20 mouse cellular contexts compared by ENCODE assay signal in genomic region chr9:61517906-61518305, GRCm38 (mm10).
A peak's percentile ranks its signal among the peaks of the same experiment; 100 is the strongest.
DNase-seq lines count a peak whose midpoint lies in the region; ATAC-seq and TF ChIP-seq lines count a peak whose summit lies in the region.
"Had no signal": no experiment of that assay in that cellular context is flagged by ENCODE, and none has a peak within 500 bp of the region (broad histone marks: within the 10 kb centered on the region; RNA-seq: fewer than 3 reads in every experiment).

No protein-coding gene starts in this region.

- 85% methylated on average over 7 of the region's 7 CpGs for WGBS in forebrain, postnatal 0 days
- WGBS in forebrain, embryonic 10.5 days = 89% methylated on average over 7 of the region's 7 CpGs
- WGBS in hindbrain, embryonic 12.5 days = 88% methylated on average over 7 of the region's 7 CpGs

- no peaks in the 10 kb centered on the region for H3K4me1 ChIP-seq in forebrain, postnatal 0 days (ENCODE audit: insufficient read depth)
- H3K4me1 ChIP-seq in forebrain, embryonic 10.5 days = peaks cover 11% of the 10 kb centered on the region
- no peaks in the 10 kb centered on the region for H3K4me1 ChIP-seq in hindbrain, embryonic 12.5 days
- H3K4me1 ChIP-seq: forebrain, embryonic 13.5 days; midbrain, embryonic 12.5 days had no signal

- no peak for DNase-seq in forebrain, postnatal 0 days
- no peak for DNase-seq in forebrain, embryonic 10.5 days (ENCODE audit: extremely low spot score, low spot score)
- DNase-seq in frontal cortex, postnatal 10 days (ENCODE audit: low spot score in 2 of 2) = peak; percentile 37 to 52
- DNase-seq in left cerebral cortex, postnatal 25 days (ENCODE audit: low spot score in 2 of 2) = peak; percentile 37 to 91
- DNase-seq in right cerebral cortex, postnatal 25 days = peak; percentile 50
- DNase-seq in cerebellum, postnatal 25 days = no peak
- DNase-seq in kidney, postnatal 4 days = no peak
- DNase-seq: cerebellum, adult 9-11 months; gastrocnemius, postnatal 14 days; heart, adult 2 months; kidney, postnatal 36 days; lung, adult 2 months; lung, postnatal 4 days; thymus, postnatal 14 days had no signal

- intact Hi-C loops in left cerebral cortex, postnatal 25 days (cut with DNase I) = loop anchor here (2.0 to 10.0 kb wide), 8 partner anchors 39 to 349 kb away; no protein-coding TSS in a partner anchor

- no peaks in the 10 kb centered on the region for H3K27me3 ChIP-seq in forebrain, postnatal 0 days (ENCODE audit: insufficient read depth, low read length)
- H3K27me3 ChIP-seq in forebrain, embryonic 10.5 days (ENCODE audit: poor library complexity, severe bottlenecking) = peaks cover 43% of the 10 kb centered on the region
- peaks cover 7% of the 10 kb centered on the region; the same call in 1 of the 2 replicates for H3K27me3 ChIP-seq in hindbrain, embryonic 12.5 days

- no peak overlapping the region for H3K27ac ChIP-seq in forebrain, postnatal 0 days (ENCODE audit: low read depth, low read length)
- no peak overlapping the region for H3K27ac ChIP-seq in forebrain, embryonic 10.5 days
- no peak overlapping the region for H3K27ac ChIP-seq in hindbrain, embryonic 12.5 days
- H3K27ac ChIP-seq: forebrain, embryonic 13.5 days; heart, adult 2 months; hindbrain, embryonic 14.5 days; midbrain, embryonic 12.5 days had no signal

- TF ChIP-seq CTCF in forebrain, postnatal 0 days (IDR thresholded peaks at IDR 0.05; ENCODE audit: low read depth) = no peak

- no peak overlapping the region for H3K4me2 ChIP-seq in forebrain, postnatal 0 days (ENCODE audit: low read depth)
- no peak overlapping the region for H3K4me2 ChIP-seq in hindbrain, embryonic 12.5 days (replicated peaks)
- H3K4me2 ChIP-seq: forebrain, embryonic 13.5 days; hindbrain, embryonic 14.5 days; liver, embryonic 11.5 days; midbrain, embryonic 12.5 days had no signal

- peak; percentile 36; the same call in 1 of the 2 replicates for ATAC-seq in forebrain, postnatal 0 days
- no peak for ATAC-seq in hindbrain, embryonic 12.5 days (ENCODE audit: low FRiP score)
- ATAC-seq: forebrain, embryonic 13.5 days; intestine, postnatal 0 days had no signal

- no peak overlapping the region for H3K4me3 ChIP-seq in forebrain, postnatal 0 days (ENCODE audit: low read depth, low read length)
- H3K4me3 ChIP-seq in forebrain, embryonic 10.5 days = no peak overlapping the region
- H3K4me3 ChIP-seq in hindbrain, embryonic 12.5 days = no peak overlapping the region
- H3K4me3 ChIP-seq: forebrain, embryonic 13.5 days; heart, adult 2 months; midbrain, embryonic 12.5 days had no signal

- H3K36me3 ChIP-seq in forebrain, postnatal 0 days (ENCODE audit: insufficient read depth) = no peaks in the 10 kb centered on the region
- no peaks in the 10 kb centered on the region for H3K36me3 ChIP-seq in forebrain, embryonic 10.5 days (replicated peaks)
- H3K36me3 ChIP-seq in hindbrain, embryonic 12.5 days = no peaks in the 10 kb centered on the region
- H3K36me3 ChIP-seq: midbrain, embryonic 12.5 days had no signal

- peaks cover 2% of the 10 kb centered on the region; the same call in 1 of the 2 replicates for H3K9me3 ChIP-seq in forebrain, postnatal 0 days (ENCODE audit: low read length)
- H3K9me3 ChIP-seq in forebrain, embryonic 10.5 days = peaks cover 14% of the 10 kb centered on the region
- H3K9me3 ChIP-seq in hindbrain, embryonic 12.5 days (replicated peaks) = peaks cover 13% of the 10 kb centered on the region

- H3K9ac ChIP-seq in forebrain, postnatal 0 days = no peak overlapping the region
- no peak overlapping the region for H3K9ac ChIP-seq in hindbrain, embryonic 12.5 days
- H3K9ac ChIP-seq: forebrain, embryonic 13.5 days; hindbrain, embryonic 14.5 days; midbrain, embryonic 12.5 days had no signal

Comparison
In these comparisons a context has a peak if more than half of its experiments do, and no peak if none do; other contexts are left out.
1. DNase-seq: peak in frontal cortex, postnatal 10 days (2 of 2), left cerebral cortex, postnatal 25 days (2 of 2) and right cerebral cortex, postnatal 25 days (single experiment); none in forebrain, postnatal 0 days (single experiment), forebrain, embryonic 10.5 days (single experiment), cerebellum, postnatal 25 days (0 of 2) and kidney, postnatal 4 days (0 of 2).